Mouse (Mus musculus) cortical plate, adult 2 months (tissue): ENCODE measurements at regions not wholly inside any gene's neighbourhood (a gene's known extent, or its start where the extent isn't known, plus 50 kb on each side); places are given as distances from the start of the nearest gene placed in this dataset.

Experiments used
- CTCF ChIP-seq: fragments of 200-500 bp; IDR thresholded peaks from 2 replicates; pipeline ENCODE4 v1.5.1; 2011; ENCODE audit warnings: mild to moderate bottlenecking, control low read depth, low read length; ENCODE audit not compliant: insufficient read depth; ENCODE audit errors: extremely low read depth
- POLR2A ChIP-seq: fragments of 200-500 bp; IDR thresholded peaks from 2 replicates; pipeline ENCODE4 v1.6.1; 2011; ENCODE audit warnings: mild to moderate bottlenecking, low read length, control low read depth; ENCODE audit not compliant: insufficient read depth; ENCODE audit errors: extremely low read depth

- TF ChIP-seq CTCF (no peak), POLR2A (no peak)
These were observed 51.4 kb upstream of the Rxylt1 start for GRCm38 (mm10) chr10:122148609-122149008.
